Mouse (Mus musculus) heart, embryonic 15.5 days (tissue): ENCODE results near the gene Camta1. TPM values are rescaled to one million over a fixed set of nuclear protein-coding genes. Genes with fewer than 3 reads are reported as not detected.

ENCODE experiments used
- ATAC-seq: fragments of 200-750 bp; cut with Nextera tagmentation; replicated peaks from 2 replicates; pipeline ENCODE4 v1.8.0; 2017; ENCODE audit warnings: low read depth, moderate TSS enrichment; ENCODE audit not compliant: insufficient number of reproducible peaks, insufficient read depth, low FRiP score
- H3K27ac ChIP-seq: fragments of 300-500 bp; sonication (generic); 2 replicates; pipeline ENCODE4 v1.5.1; 2015; ENCODE audit warnings: mild to moderate bottlenecking, inconsistent platforms
- H3K27me3 ChIP-seq: fragments of 300-500 bp; sonication (generic); 2 replicates; pipeline ENCODE4 v1.6.1; 2015; ENCODE audit warnings: inconsistent platforms
- H3K36me3 ChIP-seq: fragments of 300-500 bp; sonication (generic); 2 replicates; pipeline ENCODE4 v1.6.1; 2015; ENCODE audit warnings: mild to moderate bottlenecking, inconsistent platforms
- H3K4me1 ChIP-seq: fragments of 300-500 bp; sonication (generic); replicated peaks from 2 replicates; pipeline ENCODE4 v1.6.1; 2015; ENCODE audit warnings: inconsistent platforms
- H3K4me2 ChIP-seq: fragments of 300-500 bp; sonication (generic); 2 replicates; pipeline ENCODE4 v1.6.1; 2015; ENCODE audit warnings: inconsistent platforms, mild to moderate bottlenecking, moderate library complexity
- H3K4me3 ChIP-seq: fragments of 300-500 bp; sonication (generic); 2 replicates; pipeline ENCODE4 v1.5.1; 2015; ENCODE audit warnings: mild to moderate bottlenecking, inconsistent platforms
- H3K9ac ChIP-seq: fragments of 300-500 bp; sonication (generic); 2 replicates; pipeline ENCODE4 v1.6.1; 2015; ENCODE audit warnings: mild to moderate bottlenecking, inconsistent platforms
- H3K9me3 ChIP-seq: fragments of 300-500 bp; sonication (generic); replicated peaks from 2 replicates; pipeline ENCODE4 v1.6.1; 2016; ENCODE audit warnings: inconsistent platforms
- WGBS: fragments of 180-500 bp; shearing (Covaris S2); methylation state at CpG from one replicate; pipeline ENCODE4 v1.1.7; 2015; ENCODE audit warnings: mixed read lengths; 5-methylcytosine and 5-hydroxymethylcytosine counted together
- polyA plus RNA-seq: library from polyadenylated mRNA; unstranded; fragments of >200 nt; fragmentation: Nextera tagmentation; extraction: Ambion mirVana; gene quantifications from 2 replicates; pipeline ENCODE4 v1.2.1, GENCODE M21; 2015

Camta1 gene
- polyA plus RNA-seq, 1 experiment from 2014 or later, result 165 TPM

- ATAC-seq, result no peak
- Histone ChIP-seq H3K27me3 (no peaks in the 10 kb centered on the region), H3K9me3 (no peaks in the 10 kb centered on the region), H3K36me3 (peaks cover 58% of the 10 kb centered on the region), H3K4me1 (peaks cover 11% of the 10 kb centered on the region; the same call in 1 of the 2 replicates), H3K4me2 (no peak overlapping the region), H3K27ac (peak overlapping the region; percentile 35), H3K4me3 (no peak overlapping the region), H3K9ac (no peak overlapping the region)
- WGBS, result 79% methylated on average over 15 of the region's 15 CpGs
Measured at GRCm38 (mm10) chr4:151074817-151075216, 786.9 kb downstream of the Camta1 start.

- H3K36me3 ChIP-seq, result peaks cover 47% of the 10 kb centered on the region
- ATAC-seq, result 0 out of 2 replicates have a peak, but pooled peaks have one; percentile 39
- WGBS, result 46% methylated on average over 13 of the region's 13 CpGs
- no peak overlapping the region for H3K4me3 ChIP-seq
- H3K27me3 ChIP-seq, result no peaks in the 10 kb centered on the region
- H3K4me2 ChIP-seq, result no peak overlapping the region
- no peak overlapping the region for H3K27ac ChIP-seq
- H3K9ac ChIP-seq, result no peak overlapping the region
- peaks cover 11% of the 10 kb centered on the region; the same call in 1 of the 2 replicates for H3K4me1 ChIP-seq
- H3K9me3 ChIP-seq, result no peaks in the 10 kb centered on the region
Measured at GRCm38 (mm10) chr4:151073108-151073744, 788.5 kb downstream of the Camta1 start.

GRCm38 (mm10) chr4:151070962-151071361, 790.7 kb downstream of the Camta1 start:
- H3K36me3 ChIP-seq, result peaks cover 40% of the 10 kb centered on the region; the same call in 1 of the 2 replicates
- 72% methylated on average over 7 of the region's 7 CpGs for WGBS
- ATAC-seq, result no peak
- peaks cover 11% of the 10 kb centered on the region; the same call in 1 of the 2 replicates for H3K4me1 ChIP-seq
- H3K9ac ChIP-seq, result no peak overlapping the region
- no peak overlapping the region for H3K4me3 ChIP-seq
- H3K9me3 ChIP-seq, result no peaks in the 10 kb centered on the region
- H3K27me3 ChIP-seq, result no peaks in the 10 kb centered on the region
- no peak overlapping the region for H3K27ac ChIP-seq
- H3K4me2 ChIP-seq, result no peak overlapping the region

- Histone ChIP-seq H3K9ac (no peak overlapping the region), H3K27me3 (no peaks in the 10 kb centered on the region), H3K36me3 (peaks cover 25% of the 10 kb centered on the region; the same call in 1 of the 2 replicates), H3K9me3 (no peaks in the 10 kb centered on the region), H3K4me1 (0 out of 2 replicates have a peak, but pooled peaks cover 2% of the 10 kb centered on the region), H3K4me2 (no peak overlapping the region), H3K4me3 (no peak overlapping the region), H3K27ac (no peak overlapping the region)
- 57% methylated on average over 4 of the region's 4 CpGs for WGBS
- ATAC-seq, result no peak
Measured at GRCm38 (mm10) chr4:151068751-151069150, 792.9 kb downstream of the Camta1 start.

GRCm38 (mm10) chr4:151059566-151059965, 802.1 kb downstream of the Camta1 start:
- Histone ChIP-seq H3K4me1 (peaks cover 12% of the 10 kb centered on the region; the same call in 1 of the 2 replicates), H3K9me3 (no peaks in the 10 kb centered on the region), H3K27ac (no peak overlapping the region), H3K9ac (no peak overlapping the region), H3K4me2 (no peak overlapping the region), H3K36me3 (peaks cover 6% of the 10 kb centered on the region; the same call in 1 of the 2 replicates), H3K27me3 (no peaks in the 10 kb centered on the region), H3K4me3 (no peak overlapping the region)
- WGBS, result 97% methylated on average over 4 of the region's 4 CpGs
- ATAC-seq, result no peak

- Histone ChIP-seq H3K27ac (peak overlapping the region; percentile 73), H3K4me2 (peak overlapping the region; percentile 68), H3K9ac (peak overlapping the region; percentile 48), H3K9me3 (no peaks in the 10 kb centered on the region), H3K4me3 (peak overlapping the region; percentile 85; the same call in 1 of the 2 replicates), H3K27me3 (no peaks in the 10 kb centered on the region), H3K4me1 (peaks cover 12% of the 10 kb centered on the region; the same call in 1 of the 2 replicates), H3K36me3 (peaks cover 14% of the 10 kb centered on the region)
- 78% methylated on average over 4 of the region's 4 CpGs for WGBS
- no peak for ATAC-seq
Measured at GRCm38 (mm10) chr4:151058634-151059033, 803.0 kb downstream of the Camta1 start.

- H3K9me3 ChIP-seq, result no peaks in the 10 kb centered on the region
- H3K4me3 ChIP-seq, result peak within 1 kb of the TSS; percentile 85
- H3K9ac ChIP-seq, result peak within 1 kb of the TSS; percentile 84
- peaks cover 16% of the 10 kb centered on the region for H3K36me3 ChIP-seq
- peak; percentile 99 for ATAC-seq
- under 1% methylated on average over 113 of the region's 114 CpGs for WGBS
- no peaks in the 10 kb centered on the region for H3K27me3 ChIP-seq
- peaks cover 12% of the 10 kb centered on the region; the same call in 1 of the 2 replicates for H3K4me1 ChIP-seq
- peak within 1 kb of the TSS; percentile 71 for H3K4me2 ChIP-seq
- peak within 1 kb of the TSS; percentile 95 for H3K27ac ChIP-seq
Measured at GRCm38 (mm10) chr4:151057347-151058321, 804.0 kb downstream of the Camta1 start, which contains the start of gene Vamp3. Vamp3 (minus strand) TSS chr4:151057963.

GRCm38 (mm10) chr4:151051162-151051561, 810.5 kb downstream of the Camta1 start:
- Histone ChIP-seq H3K4me1 (no peaks in the 10 kb centered on the region; the same call in 1 of the 2 replicates), H3K9me3 (no peaks in the 10 kb centered on the region), H3K27me3 (no peaks in the 10 kb centered on the region), H3K4me2 (no peak overlapping the region), H3K27ac (no peak overlapping the region), H3K4me3 (no peak overlapping the region), H3K36me3 (peaks cover 48% of the 10 kb centered on the region), H3K9ac (no peak overlapping the region)
- WGBS, result 79% methylated on average over 1 of the region's 1 CpGs
- no peak for ATAC-seq

- WGBS, result 78% methylated on average over 3 of the region's 3 CpGs
- Histone ChIP-seq H3K4me1 (peaks cover 19% of the 10 kb centered on the region), H3K36me3 (peaks cover 36% of the 10 kb centered on the region; the same call in 1 of the 2 replicates), H3K27me3 (no peaks in the 10 kb centered on the region), H3K27ac (no peak overlapping the region), H3K9me3 (no peaks in the 10 kb centered on the region), H3K4me3 (no peak overlapping the region), H3K9ac (no peak overlapping the region), H3K4me2 (no peak overlapping the region)
- no peak for ATAC-seq
Measured at GRCm38 (mm10) chr4:151046524-151046923, 815.2 kb downstream of the Camta1 start.

- H3K4me2 ChIP-seq, result peak overlapping the region; percentile 99
- WGBS, result 5% methylated on average over 21 of the region's 21 CpGs
- H3K9ac ChIP-seq, result peak overlapping the region; percentile 35; the same call in 1 of the 2 replicates
- peaks cover 24% of the 10 kb centered on the region for H3K4me1 ChIP-seq
- H3K4me3 ChIP-seq, result peak overlapping the region; percentile 59
- peaks cover 31% of the 10 kb centered on the region; the same call in 1 of the 2 replicates for H3K36me3 ChIP-seq
- no peaks in the 10 kb centered on the region for H3K9me3 ChIP-seq
- no peak for ATAC-seq
- no peaks in the 10 kb centered on the region for H3K27me3 ChIP-seq
- peak overlapping the region; percentile 20; the same call in 1 of the 2 replicates for H3K27ac ChIP-seq
Measured at GRCm38 (mm10) chr4:151044944-151045570, 816.6 kb downstream of the Camta1 start.
